Mouse (Mus musculus): ENCODE data around the gene Hif3a.

- TF ChIP-seq CTCF (IDR thresholded peaks at IDR 0.05; ENCODE audit: insufficient read depth, low read depth, low read length) (no peak), POLR2A (IDR thresholded peaks at IDR 0.05; ENCODE audit: insufficient read depth, low read depth, low read length) (no peak)
These were observed 32.0 kb downstream of the Hif3a start for GRCm38 (mm10) chr7:17030239-17030638.

Measured in olfactory bulb, adult 2 months (tissue).